Mouse (Mus musculus) spleen, adult 2 months (tissue): ENCODE data around the gene Ccdc65. TPM values are rescaled to one million over a fixed set of nuclear protein-coding genes. Genes with fewer than 3 reads are reported as not detected.

Source experiments
- DNase-seq, 2 experiments: peaks; one replicate each; pipeline versions ENCODE4 v3.0.0 to v3.0.0-alpha.2; 2012 to 2021; ENCODE audit warnings: low spot score in 2 of 2, low read depth in 1 of 2
- H3K27ac ChIP-seq: fragments of 200-500 bp; 2 replicates; pipeline ENCODE4 v1.5.1; 2012; ENCODE audit warnings: low read length, inconsistent platforms; ENCODE audit not compliant: insufficient read depth
- H3K27me3 ChIP-seq: fragments of 200-500 bp; 2 replicates; pipeline ENCODE4 v1.6.1; 2012; ENCODE audit warnings: mild to moderate bottlenecking, moderate library complexity, low read length, inconsistent platforms; ENCODE audit not compliant: control insufficient read depth, insufficient read depth
- H3K36me3 ChIP-seq: fragments of 200-500 bp; 2 replicates; pipeline ENCODE4 v1.6.1; 2012; ENCODE audit warnings: mild to moderate bottlenecking, low read length, inconsistent platforms; ENCODE audit not compliant: control insufficient read depth, insufficient read depth
- H3K4me1 ChIP-seq: fragments of 200-500 bp; 2 replicates; pipeline ENCODE4 v1.6.1; 2011; ENCODE audit warnings: inconsistent platforms; ENCODE audit not compliant: control insufficient read depth, insufficient read depth, insufficient read length
- H3K4me3 ChIP-seq: fragments of 200-500 bp; 2 replicates; pipeline ENCODE4 v1.5.1; 2011; ENCODE audit warnings: mild to moderate bottlenecking, inconsistent platforms; ENCODE audit not compliant: insufficient read depth, insufficient read length; ENCODE audit errors: extremely low read depth
- CTCF ChIP-seq: fragments of 200-500 bp; IDR thresholded peaks from 2 replicates; pipeline ENCODE4 v1.5.1; 2011; ENCODE audit warnings: mild to moderate bottlenecking, inconsistent platforms; ENCODE audit not compliant: insufficient read depth, insufficient read length, insufficient replicate concordance; ENCODE audit errors: extremely low read depth
- POLR2A ChIP-seq: fragments of 200-500 bp; IDR thresholded peaks from 2 replicates; pipeline ENCODE4 v1.6.1; 2011; ENCODE audit warnings: low read depth, low read length, inconsistent platforms
- WGBS: fragments of 180-500 bp; shearing (Covaris S2); methylation state at CpG from one replicate; pipeline ENCODE4 v1.1.7; 2018; 5-methylcytosine and 5-hydroxymethylcytosine counted together
- polyA plus RNA-seq: library from polyadenylated mRNA; depleted of rRNA; stranded (reverse); fragments of >200 nt; gene quantifications from 2 replicates; pipeline ENCODE4 v1.2.3, GENCODE M21; 2012

The Ccdc65 gene
- polyA plus RNA-seq, 1 experiment, result not detected

- no peak for DNase-seq
- Histone ChIP-seq H3K27ac (no peak overlapping the region), H3K4me3 (no peak overlapping the region), H3K36me3 (no peaks in the 10 kb centered on the region), H3K4me1 (no peaks in the 10 kb centered on the region), H3K27me3 (no peaks in the 10 kb centered on the region)
- TF ChIP-seq CTCF, result no peak
- no peak for TF ChIP-seq POLR2A
- 63% methylated on average over 5 of the region's 5 CpGs for WGBS
Observed at GRCm38 (mm10) chr15:98714230-98714652, 6.2 kb downstream of the Ccdc65 start.

- no peak overlapping the region for H3K4me3 ChIP-seq
- no peaks in the 10 kb centered on the region for H3K36me3 ChIP-seq
- peaks cover 2% of the 10 kb centered on the region for H3K27me3 ChIP-seq
- no peak overlapping the region for H3K27ac ChIP-seq
- WGBS, result 76% methylated on average over 16 of the region's 16 CpGs
- no peak for DNase-seq
- H3K4me1 ChIP-seq, result no peaks in the 10 kb centered on the region
- no peak for TF ChIP-seq POLR2A
- TF ChIP-seq CTCF, result no peak
Observed at GRCm38 (mm10) chr15:98717301-98717700, 9.3 kb downstream of the Ccdc65 start.

DNA sequence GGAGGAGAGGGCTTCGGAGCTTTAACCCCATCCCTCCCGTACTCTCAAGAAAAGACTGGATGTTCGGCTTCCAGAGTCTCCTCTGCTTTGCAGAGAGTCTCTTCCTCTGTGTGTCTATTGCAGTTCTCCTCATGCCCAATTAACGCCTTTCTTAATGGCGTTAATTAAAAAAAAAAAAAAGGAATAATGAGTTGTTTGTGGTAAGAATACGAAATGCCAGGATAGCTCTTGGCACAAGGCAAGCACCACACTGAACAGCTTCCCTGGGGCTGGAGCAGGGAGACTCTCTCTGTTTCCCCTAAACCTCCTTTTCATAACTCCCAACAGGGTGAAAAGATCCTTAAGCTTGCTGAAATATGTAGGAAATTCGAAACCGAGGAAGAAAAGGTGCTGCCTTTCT is 14.2 kb downstream of the Ccdc65 start:
- peaks cover 6% of the 10 kb centered on the region for H3K27me3 ChIP-seq
- H3K4me3 ChIP-seq, result no peak overlapping the region
- H3K4me1 ChIP-seq, result peaks cover 3% of the 10 kb centered on the region; the same call in 1 of the 2 replicates
- WGBS, result 87% methylated on average over 8 of the region's 8 CpGs
- no peak for TF ChIP-seq POLR2A
- no peak for TF ChIP-seq CTCF
- DNase-seq, result no peak
- H3K27ac ChIP-seq, result no peak overlapping the region
- H3K36me3 ChIP-seq, result no peaks in the 10 kb centered on the region

DNA sequence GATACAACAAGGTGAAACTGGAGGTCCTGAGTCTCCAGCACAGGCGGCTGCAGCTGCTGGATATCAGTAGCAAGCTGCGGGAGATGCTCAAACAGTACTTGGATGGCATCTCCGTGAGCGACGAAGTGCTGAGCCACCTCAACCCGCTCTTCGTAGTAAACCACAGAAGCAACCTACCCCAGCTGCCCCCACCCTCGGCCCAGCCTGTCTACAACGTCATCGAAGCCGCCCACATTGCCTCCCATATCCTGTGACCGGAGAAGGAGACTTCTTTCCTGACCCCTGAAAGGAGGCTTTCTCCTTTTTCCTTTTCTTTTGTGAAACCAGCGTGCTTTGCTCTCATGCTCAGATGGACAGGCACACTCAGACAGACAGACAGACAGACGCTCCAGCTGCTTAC is 14.8 kb downstream of the Ccdc65 start:
- 13% methylated on average over 14 of the region's 14 CpGs for WGBS
- TF ChIP-seq CTCF (no peak), POLR2A (no peak)

GRCm38 (mm10) chr15:98724441-98724840 is 16.4 kb downstream of the Ccdc65 start:
- Histone ChIP-seq H3K36me3 (no peaks in the 10 kb centered on the region), H3K27me3 (peaks cover 6% of the 10 kb centered on the region), H3K27ac (no peak overlapping the region), H3K4me1 (peaks cover 13% of the 10 kb centered on the region; the same call in 1 of the 2 replicates), H3K4me3 (no peak overlapping the region)
- no peak for TF ChIP-seq POLR2A
- TF ChIP-seq CTCF, result no peak
- no peak for DNase-seq
- WGBS, result 58% methylated on average over 19 of the region's 19 CpGs

More for the DNA sequence above, 14.8 kb downstream of the Ccdc65 start:
- H3K4me1 ChIP-seq, result peaks cover 3% of the 10 kb centered on the region; the same call in 1 of the 2 replicates
- H3K27me3 ChIP-seq, result peaks cover 6% of the 10 kb centered on the region
- H3K36me3 ChIP-seq, result no peaks in the 10 kb centered on the region
- no peak overlapping the region for H3K4me3 ChIP-seq
- no peak overlapping the region for H3K27ac ChIP-seq
- no peak for DNase-seq

DNA sequence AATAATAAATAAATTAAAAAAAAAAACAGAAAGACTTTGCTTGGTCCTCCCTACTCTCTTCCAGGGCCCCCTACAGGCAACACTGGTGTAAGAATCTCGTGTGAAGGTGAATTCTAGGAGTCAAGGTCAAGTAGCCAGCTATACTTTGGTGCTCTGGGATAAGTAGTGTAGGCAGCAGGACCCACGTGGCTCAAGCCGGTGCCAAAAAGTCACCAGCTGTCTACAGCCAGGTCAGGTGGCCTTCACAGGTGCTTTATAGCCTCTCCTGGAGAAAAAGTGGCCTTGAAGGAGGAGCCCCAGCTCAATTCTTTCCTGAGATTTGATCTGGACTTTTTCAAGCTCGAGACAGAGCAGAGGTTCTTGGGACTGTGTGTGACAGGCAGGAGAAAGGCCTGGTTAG is 18.1 kb downstream of the Ccdc65 start:
- Histone ChIP-seq H3K27ac (no peak overlapping the region), H3K27me3 (peaks cover 6% of the 10 kb centered on the region), H3K4me3 (no peak overlapping the region), H3K4me1 (peaks cover 13% of the 10 kb centered on the region; the same call in 1 of the 2 replicates), H3K36me3 (no peaks in the 10 kb centered on the region)
- no peak for DNase-seq
- 78% methylated on average over 4 of the region's 4 CpGs for WGBS
- TF ChIP-seq CTCF (no peak), POLR2A (no peak)

DNA sequence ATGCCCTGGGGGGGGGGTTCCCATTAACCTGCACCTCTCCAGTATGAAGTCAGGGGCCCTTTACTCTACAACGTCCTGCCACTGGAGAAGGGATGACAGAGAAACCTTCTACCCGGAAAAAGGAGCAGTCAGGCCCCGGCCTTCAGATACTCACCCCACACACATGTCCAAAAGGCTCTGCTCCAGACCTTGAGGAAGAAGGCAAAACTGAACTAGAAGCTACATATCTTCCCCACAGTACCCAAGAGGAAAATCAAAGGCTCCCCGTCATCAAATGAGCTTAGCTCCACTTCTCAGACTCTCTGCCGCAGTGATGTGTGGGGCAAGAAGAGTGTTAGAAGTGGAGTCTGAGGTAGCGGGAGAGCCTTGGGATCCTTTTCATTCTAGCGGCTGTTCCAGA is 18.7 kb downstream of the Ccdc65 start:
- H3K27ac ChIP-seq, result no peak overlapping the region
- TF ChIP-seq POLR2A (no peak), CTCF (no peak)
- WGBS, result 88% methylated on average over 7 of the region's 7 CpGs
- H3K4me1 ChIP-seq, result peaks cover 13% of the 10 kb centered on the region; the same call in 1 of the 2 replicates
- H3K4me3 ChIP-seq, result no peak overlapping the region
- no peaks in the 10 kb centered on the region for H3K36me3 ChIP-seq
- DNase-seq, result no peak
- 0 out of 2 replicates have a peak, but pooled peaks cover 4% of the 10 kb centered on the region for H3K27me3 ChIP-seq
